Mouse (Mus musculus) olfactory bulb, adult 2 months (tissue): ENCODE results near the gene D11Wsu47e.

Experiments
- CTCF ChIP-seq: fragments of 200-500 bp; IDR thresholded peaks from 2 replicates; pipeline ENCODE4 v1.5.1; 2012; ENCODE audit warnings: low read depth, mild to moderate bottlenecking, low read length, moderate library complexity; ENCODE audit not compliant: insufficient read depth
- POLR2A ChIP-seq: fragments of 200-500 bp; IDR thresholded peaks from 2 replicates; pipeline ENCODE4 v1.6.1; 2012; ENCODE audit warnings: mild to moderate bottlenecking, low read depth, low read length, moderate library complexity; ENCODE audit not compliant: insufficient read depth

- TF ChIP-seq CTCF: no peak
- no peak for TF ChIP-seq POLR2A
Measured at GRCm38 (mm10) chr11:113658763-113659162, 25.4 kb upstream of the D11Wsu47e start.
